Mouse (Mus musculus): ENCODE measurements around the gene Nlrp4c. TPM values are rescaled to one million over a fixed set of nuclear protein-coding genes. Genes with fewer than 3 reads are reported as not detected.
A peak's percentile ranks its signal among the peaks of the same experiment; 100 is the strongest.

Gene Nlrp4c
- polyA plus RNA-seq, 1 experiment from 2014 or later = not detected

- no peak overlapping the region for H3K4me3 ChIP-seq (replicated peaks; ENCODE audit: low read depth, low read length)
- ATAC-seq (ENCODE audit: low FRiP score, low TSS enrichment) (no peak), DNase-seq (no peak)
- H3K4me1 ChIP-seq (ENCODE audit: control insufficient read depth, insufficient read depth, low read length) = no peaks in the 10 kb centered on the region
- no peaks in the 10 kb centered on the region for H3K27me3 ChIP-seq (ENCODE audit: control insufficient read depth, insufficient read depth, low read length)
- peaks cover 24% of the 10 kb centered on the region for H3K36me3 ChIP-seq (ENCODE audit: control insufficient read depth, insufficient read depth, low read length)
- WGBS = 88% methylated on average over 3 of the region's 3 CpGs
- no peaks in the 10 kb centered on the region for H3K9me3 ChIP-seq (ENCODE audit: control insufficient read depth, low read length)
- H3K4me2 ChIP-seq (ENCODE audit: low read length) = no peak overlapping the region
- H3K9ac ChIP-seq (replicated peaks; ENCODE audit: low read length) = no peak overlapping the region
- H3K27ac ChIP-seq (replicated peaks; ENCODE audit: low read depth, low read length) = no peak overlapping the region
These were observed 94.3 kb downstream of the Nlrp4c start for GRCm38 (mm10) chr7:6139295-6139694.

GRCm38 (mm10) chr7:6143991-6144531 is 99.1 kb downstream of the Nlrp4c start:
- no peak overlapping the region for H3K4me2 ChIP-seq (ENCODE audit: low read length)
- no peaks in the 10 kb centered on the region for H3K4me1 ChIP-seq (ENCODE audit: control insufficient read depth, insufficient read depth, low read length)
- no peak overlapping the region for H3K4me3 ChIP-seq (replicated peaks; ENCODE audit: low read depth, low read length)
- DNase-seq = peak; percentile 17
- no peak for ATAC-seq (ENCODE audit: low FRiP score, low TSS enrichment)
- peaks cover 12% of the 10 kb centered on the region; the same call in 1 of the 2 replicates for H3K36me3 ChIP-seq (ENCODE audit: control insufficient read depth, insufficient read depth, low read length)
- no peaks in the 10 kb centered on the region for H3K9me3 ChIP-seq (ENCODE audit: control insufficient read depth, low read length)
- WGBS = 74% methylated on average over 2 of the region's 2 CpGs
- no peak overlapping the region for H3K9ac ChIP-seq (replicated peaks; ENCODE audit: low read length)
- H3K27me3 ChIP-seq (ENCODE audit: control insufficient read depth, insufficient read depth, low read length) = no peaks in the 10 kb centered on the region
- no peak overlapping the region for H3K27ac ChIP-seq (replicated peaks; ENCODE audit: low read depth, low read length)

- Histone ChIP-seq H3K36me3 (ENCODE audit: control insufficient read depth, insufficient read depth, low read length) (peaks cover 11% of the 10 kb centered on the region; the same call in 1 of the 2 replicates), H3K4me3 (replicated peaks; ENCODE audit: low read depth, low read length) (no peak overlapping the region), H3K27ac (replicated peaks; ENCODE audit: low read depth, low read length) (no peak overlapping the region), H3K4me2 (ENCODE audit: low read length) (no peak overlapping the region), H3K9me3 (ENCODE audit: control insufficient read depth, low read length) (no peaks in the 10 kb centered on the region), H3K4me1 (ENCODE audit: control insufficient read depth, insufficient read depth, low read length) (no peaks in the 10 kb centered on the region), H3K27me3 (ENCODE audit: control insufficient read depth, insufficient read depth, low read length) (no peaks in the 10 kb centered on the region), H3K9ac (replicated peaks; ENCODE audit: low read length) (no peak overlapping the region)
- DNase-seq = no peak
- WGBS = 88% methylated on average over 8 of the region's 8 CpGs
- no peak for ATAC-seq (ENCODE audit: low FRiP score, low TSS enrichment)
These were observed 100.6 kb downstream of the Nlrp4c start for GRCm38 (mm10) chr7:6145423-6146188.

- no peak overlapping the region for H3K4me2 ChIP-seq (ENCODE audit: low read length)
- H3K4me3 ChIP-seq (replicated peaks; ENCODE audit: low read depth, low read length) = no peak overlapping the region
- H3K27ac ChIP-seq (replicated peaks; ENCODE audit: low read depth, low read length) = no peak overlapping the region
- no peak for ATAC-seq (ENCODE audit: low FRiP score, low TSS enrichment)
- H3K9me3 ChIP-seq (ENCODE audit: control insufficient read depth, low read length) = no peaks in the 10 kb centered on the region
- 91% methylated on average over 7 of the region's 7 CpGs for WGBS
- DNase-seq = no peak
- peaks cover 6% of the 10 kb centered on the region; the same call in 1 of the 2 replicates for H3K36me3 ChIP-seq (ENCODE audit: control insufficient read depth, insufficient read depth, low read length)
- H3K9ac ChIP-seq (replicated peaks; ENCODE audit: low read length) = no peak overlapping the region
- H3K4me1 ChIP-seq (ENCODE audit: control insufficient read depth, insufficient read depth, low read length) = no peaks in the 10 kb centered on the region
- H3K27me3 ChIP-seq (ENCODE audit: control insufficient read depth, insufficient read depth, low read length) = no peaks in the 10 kb centered on the region
These were observed 101.4 kb downstream of the Nlrp4c start for GRCm38 (mm10) chr7:6146194-6146981.

- no peaks in the 10 kb centered on the region for H3K9me3 ChIP-seq (ENCODE audit: control insufficient read depth, low read length)
- no peaks in the 10 kb centered on the region for H3K27me3 ChIP-seq (ENCODE audit: control insufficient read depth, insufficient read depth, low read length)
- no peaks in the 10 kb centered on the region for H3K4me1 ChIP-seq (ENCODE audit: control insufficient read depth, insufficient read depth, low read length)
- peaks cover 2% of the 10 kb centered on the region; the same call in 1 of the 2 replicates for H3K36me3 ChIP-seq (ENCODE audit: control insufficient read depth, insufficient read depth, low read length)
- DNase-seq (no peak), ATAC-seq (ENCODE audit: low FRiP score, low TSS enrichment) (no peak)
- 79% methylated on average over 2 of the region's 2 CpGs for WGBS
- no peak overlapping the region for H3K9ac ChIP-seq (replicated peaks; ENCODE audit: low read length)
- no peak overlapping the region for H3K4me3 ChIP-seq (replicated peaks; ENCODE audit: low read depth, low read length)
- H3K4me2 ChIP-seq (ENCODE audit: low read length) = no peak overlapping the region
- H3K27ac ChIP-seq (replicated peaks; ENCODE audit: low read depth, low read length) = no peak overlapping the region
These were observed 102.0 kb downstream of the Nlrp4c start for GRCm38 (mm10) chr7:6146982-6147325.

- no peak overlapping the region for H3K9ac ChIP-seq (replicated peaks; ENCODE audit: low read length)
- no peak overlapping the region for H3K27ac ChIP-seq (replicated peaks; ENCODE audit: low read depth, low read length)
- no peak overlapping the region for H3K4me3 ChIP-seq (replicated peaks; ENCODE audit: low read depth, low read length)
- ATAC-seq (ENCODE audit: low FRiP score, low TSS enrichment) (no peak), DNase-seq (no peak)
- no peaks in the 10 kb centered on the region for H3K27me3 ChIP-seq (ENCODE audit: control insufficient read depth, insufficient read depth, low read length)
- no peaks in the 10 kb centered on the region for H3K36me3 ChIP-seq (ENCODE audit: control insufficient read depth, insufficient read depth, low read length)
- no peaks in the 10 kb centered on the region for H3K4me1 ChIP-seq (ENCODE audit: control insufficient read depth, insufficient read depth, low read length)
- no peaks in the 10 kb centered on the region for H3K9me3 ChIP-seq (ENCODE audit: control insufficient read depth, low read length)
- WGBS = 84% methylated on average over 5 of the region's 5 CpGs
- no peak overlapping the region for H3K4me2 ChIP-seq (ENCODE audit: low read length)
These were observed 102.7 kb downstream of the Nlrp4c start for GRCm38 (mm10) chr7:6147688-6148087.

- Histone ChIP-seq H3K4me2 (ENCODE audit: low read length) (no peak overlapping the region), H3K27ac (replicated peaks; ENCODE audit: low read depth, low read length) (no peak overlapping the region), H3K9ac (replicated peaks; ENCODE audit: low read length) (no peak overlapping the region), H3K36me3 (ENCODE audit: control insufficient read depth, insufficient read depth, low read length) (no peaks in the 10 kb centered on the region), H3K4me1 (ENCODE audit: control insufficient read depth, insufficient read depth, low read length) (peaks cover 10% of the 10 kb centered on the region), H3K4me3 (replicated peaks; ENCODE audit: low read depth, low read length) (no peak overlapping the region), H3K9me3 (ENCODE audit: control insufficient read depth, low read length) (no peaks in the 10 kb centered on the region), H3K27me3 (ENCODE audit: control insufficient read depth, insufficient read depth, low read length) (no peaks in the 10 kb centered on the region)
- DNase-seq (no peak), ATAC-seq (ENCODE audit: low FRiP score, low TSS enrichment) (no peak)
- WGBS = 93% methylated on average over 1 of the region's 1 CpGs
These were observed 106.3 kb downstream of the Nlrp4c start for GRCm38 (mm10) chr7:6151266-6151665.

- Histone ChIP-seq H3K4me2 (ENCODE audit: low read length) (no peak overlapping the region), H3K27me3 (ENCODE audit: control insufficient read depth, insufficient read depth, low read length) (no peaks in the 10 kb centered on the region), H3K9ac (replicated peaks; ENCODE audit: low read length) (no peak overlapping the region), H3K4me3 (replicated peaks; ENCODE audit: low read depth, low read length) (no peak overlapping the region), H3K9me3 (ENCODE audit: control insufficient read depth, low read length) (no peaks in the 10 kb centered on the region), H3K36me3 (ENCODE audit: control insufficient read depth, insufficient read depth, low read length) (no peaks in the 10 kb centered on the region), H3K4me1 (ENCODE audit: control insufficient read depth, insufficient read depth, low read length) (peaks cover 10% of the 10 kb centered on the region), H3K27ac (replicated peaks; ENCODE audit: low read depth, low read length) (no peak overlapping the region)
- WGBS = 77% methylated on average over 3 of the region's 3 CpGs
- no peak for ATAC-seq (ENCODE audit: low FRiP score, low TSS enrichment)
- DNase-seq = no peak
These were observed 107.1 kb downstream of the Nlrp4c start for GRCm38 (mm10) chr7:6152036-6152435.
